14 mouse cellular contexts compared by ENCODE assay signal in genomic region chr9:44255136-44255521, GRCm38 (mm10). TPM values are rescaled to one million over a fixed set of nuclear protein-coding genes. Genes with fewer than 3 reads are reported as not detected.
DNase-seq lines count a peak whose midpoint lies in the region; ATAC-seq and TF ChIP-seq lines count a peak whose summit lies in the region.
"Had no signal": no experiment of that assay in that cellular context is flagged by ENCODE, and none has a peak within 500 bp of the region (broad histone marks: within the 10 kb centered on the region; RNA-seq: fewer than 3 reads in every experiment).

No protein-coding gene starts in this region.

- H3K36me3 ChIP-seq in hindbrain, embryonic 10.5 days: no peaks in the 10 kb centered on the region
- peaks cover 21% of the 10 kb centered on the region for H3K36me3 ChIP-seq in limb, embryonic 15.5 days

- DNase-seq in cerebellum, postnatal 10 days: peak; percentile 35 to 40
- DNase-seq in cerebellum, adult 2 months: no peak
- DNase-seq in brain, embryonic 14.5 days (ENCODE audit: low read depth): peak; percentile 79
- no peak for DNase-seq in hindbrain, embryonic 10.5 days (ENCODE audit: low spot score)
- no peak for DNase-seq in kidney, postnatal 36 days
- no peak for DNase-seq in layer of hippocampus, postnatal 36 days
- no peak for DNase-seq in gastrocnemius, postnatal 36 days
- DNase-seq: cerebellum, postnatal 14 days; kidney, adult 2 months; lung, postnatal 4 days; right cerebral cortex, postnatal 14 days had no signal

- no peak overlapping the region for H3K4me2 ChIP-seq in limb, embryonic 15.5 days

- no peak overlapping the region for H3K4me3 ChIP-seq in cerebellum, adult 2 months (replicated peaks; ENCODE audit: insufficient read depth, low read depth, low read length)
- H3K4me3 ChIP-seq in hindbrain, embryonic 10.5 days: no peak overlapping the region
- no peak overlapping the region for H3K4me3 ChIP-seq in limb, embryonic 15.5 days

- H3K27ac ChIP-seq in cerebellum, adult 2 months (ENCODE audit: insufficient read depth, low read length): no peak overlapping the region
- peak overlapping the region; percentile 68 for H3K27ac ChIP-seq in hindbrain, embryonic 10.5 days
- 0 out of 2 replicates have a peak overlapping the region, but pooled peaks have one; percentile 3 for H3K27ac ChIP-seq in limb, embryonic 15.5 days

- no peaks in the 10 kb centered on the region for H3K4me1 ChIP-seq in cerebellum, adult 2 months (ENCODE audit: control insufficient read depth, insufficient read depth, low read length)
- peaks cover 45% of the 10 kb centered on the region for H3K4me1 ChIP-seq in hindbrain, embryonic 10.5 days (replicated peaks)
- peaks cover 27% of the 10 kb centered on the region for H3K4me1 ChIP-seq in limb, embryonic 15.5 days

- no peak for TF ChIP-seq CTCF in cerebellum, adult 2 months (IDR thresholded peaks at IDR 0.05; ENCODE audit: borderline replicate concordance, insufficient read depth, low read depth, low read length)
- no peak for TF ChIP-seq CTCF in brain, embryonic 14.5 days (IDR thresholded peaks at IDR 0.05; ENCODE audit: borderline replicate concordance, extremely low read depth, insufficient read depth, insufficient read length)

- H3K27me3 ChIP-seq in cerebellum, adult 2 months (ENCODE audit: control insufficient read depth, insufficient read depth, low read length): no peaks in the 10 kb centered on the region
- peaks cover 5% of the 10 kb centered on the region; the same call in 1 of the 2 replicates for H3K27me3 ChIP-seq in hindbrain, embryonic 10.5 days (ENCODE audit: insufficient read depth, poor library complexity, severe bottlenecking)
- H3K27me3 ChIP-seq in limb, embryonic 15.5 days: no peaks in the 10 kb centered on the region

- no peak for ATAC-seq in limb, embryonic 15.5 days (ENCODE audit: insufficient number of reproducible peaks, low FRiP score, low TSS enrichment, low read depth)

- intact Hi-C loops in gastrocnemius, postnatal 36 days (cut with DNase I): no loop called here

- 44% methylated on average over 6 of the region's 6 CpGs for WGBS in cerebellum, adult 2 months
- 55% methylated on average over 6 of the region's 6 CpGs for WGBS in hindbrain, embryonic 10.5 days
- WGBS in limb, embryonic 15.5 days: 50% methylated on average over 6 of the region's 6 CpGs

- no peaks in the 10 kb centered on the region for H3K9me3 ChIP-seq in hindbrain, embryonic 10.5 days
- no peaks in the 10 kb centered on the region for H3K9me3 ChIP-seq in limb, embryonic 15.5 days

- TF ChIP-seq POLR2A in cerebellum, adult 2 months (IDR thresholded peaks at IDR 0.05; ENCODE audit: borderline replicate concordance, insufficient read depth, low read length): no peak
- TF ChIP-seq POLR2A in brain, embryonic 14.5 days (IDR thresholded peaks at IDR 0.05; ENCODE audit: borderline replicate concordance, extremely low read depth, insufficient read depth, insufficient read length, poor library complexity, severe bottlenecking): no peak

- no peak overlapping the region for H3K9ac ChIP-seq in limb, embryonic 15.5 days

RNA-seq across cellular contexts. Expression of gene Pdzd3, which starts 3.9 kb away (rescaled TPM):
- polyA plus RNA-seq in cerebellum, adult 2 months (2012; rRNA removed): 0.08 and 0.19 TPM in 2 replicates
- 0.57 and 0.78 TPM in 2 replicates for polyA plus RNA-seq in brain, embryonic 14.5 days (2012; rRNA removed)
- 0.14 TPM in 1 of 2 replicates, not detected in the other for polyA plus RNA-seq in hindbrain, embryonic 10.5 days (2016; fragmentation: Nextera tagmentation; extraction: Ambion mirVana)
- polyA plus RNA-seq in limb, embryonic 15.5 days (2015; fragmentation: Nextera tagmentation; extraction: Ambion mirVana): 0.26 TPM in 1 of 2 replicates, not detected in the other
- 1 to 10 TPM; 1.4 to 1.8 TPM for total RNA-seq in layer of hippocampus, postnatal 36 days (2021)
- 1 to 10 TPM in 1 of 2 experiments, under 1 TPM in 1; 0.44 to 1.4 TPM for total RNA-seq in gastrocnemius, postnatal 36 days (2021)

RNA-seq across cellular contexts. Expression of gene Nlrx1, which starts 13.3 kb away (rescaled TPM):
- 7.9 and 9.9 TPM in 2 replicates for polyA plus RNA-seq in cerebellum, adult 2 months (2012; rRNA removed)
- 4.0 and 4.5 TPM in 2 replicates for polyA plus RNA-seq in brain, embryonic 14.5 days (2012; rRNA removed)
- polyA plus RNA-seq in hindbrain, embryonic 10.5 days (2016; fragmentation: Nextera tagmentation; extraction: Ambion mirVana): 2.4 and 3.3 TPM in 2 replicates
- 12.5 and 12.7 TPM in 2 replicates for polyA plus RNA-seq in limb, embryonic 15.5 days (2015; fragmentation: Nextera tagmentation; extraction: Ambion mirVana)
- 10 to 100 TPM; 13.5 TPM for total RNA-seq in layer of hippocampus, postnatal 36 days (2021)
- 10 to 100 TPM; 22.4 to 22.6 TPM for total RNA-seq in gastrocnemius, postnatal 36 days (2021)

RNA-seq across cellular contexts. Expression of gene Ccdc153, which starts 14.7 kb away (rescaled TPM):
- polyA plus RNA-seq in cerebellum, adult 2 months (2012; rRNA removed): 3.7 and 7.0 TPM in 2 replicates
- 0.15 TPM in 1 of 2 replicates, not detected in the other for polyA plus RNA-seq in brain, embryonic 14.5 days (2012; rRNA removed)
- polyA plus RNA-seq in hindbrain, embryonic 10.5 days (2016; fragmentation: Nextera tagmentation; extraction: Ambion mirVana): not detected in 2 replicates
- polyA plus RNA-seq in limb, embryonic 15.5 days (2015; fragmentation: Nextera tagmentation; extraction: Ambion mirVana): not detected in 2 replicates
- 1 to 10 TPM; 1.3 to 2.4 TPM for total RNA-seq in layer of hippocampus, postnatal 36 days (2021)
- not detected for total RNA-seq in gastrocnemius, postnatal 36 days (2021)
- total RNA-seq: gastrocnemius, adult 8-10 months; neutrophil, adult 5-6 weeks had no signal
- polyA plus RNA-seq: kidney, adult 2 months had no signal

RNA-seq across cellular contexts. Expression of gene Cbl, which starts 21.3 kb away (rescaled TPM):
- 14.5 and 15.3 TPM in 2 replicates for polyA plus RNA-seq in cerebellum, adult 2 months (2012; rRNA removed)
- polyA plus RNA-seq in brain, embryonic 14.5 days (2012; rRNA removed): 24.5 and 30.7 TPM in 2 replicates
- polyA plus RNA-seq in hindbrain, embryonic 10.5 days (2016; fragmentation: Nextera tagmentation; extraction: Ambion mirVana): 21.1 and 22.8 TPM in 2 replicates
- polyA plus RNA-seq in limb, embryonic 15.5 days (2015; fragmentation: Nextera tagmentation; extraction: Ambion mirVana): 14.5 and 15.6 TPM in 2 replicates
- total RNA-seq in layer of hippocampus, postnatal 36 days (2021): 10 to 100 TPM; 65.2 to 70.5 TPM
- 10 to 100 TPM in 1 of 2 experiments, 1 to 10 TPM in 1; 7.8 to 10.4 TPM for total RNA-seq in gastrocnemius, postnatal 36 days (2021)

RNA-seq across cellular contexts. Expression of gene Abcg4, which starts 33.3 kb away (rescaled TPM):
- 105 and 120 TPM in 2 replicates for polyA plus RNA-seq in cerebellum, adult 2 months (2012; rRNA removed)
- 72.9 and 77.1 TPM in 2 replicates for polyA plus RNA-seq in brain, embryonic 14.5 days (2012; rRNA removed)
- 4.3 and 7.2 TPM in 2 replicates for polyA plus RNA-seq in hindbrain, embryonic 10.5 days (2016; fragmentation: Nextera tagmentation; extraction: Ambion mirVana)
- polyA plus RNA-seq in limb, embryonic 15.5 days (2015; fragmentation: Nextera tagmentation; extraction: Ambion mirVana): 6.2 and 6.4 TPM in 2 replicates
- total RNA-seq in layer of hippocampus, postnatal 36 days (2021): 10 to 100 TPM; 63.6 to 73.1 TPM
- total RNA-seq in gastrocnemius, postnatal 36 days (2021): under 1 TPM; 0.48 to 0.74 TPM

Comparison
In these comparisons a context has a peak if more than half of its experiments do, and no peak if none do; other contexts are left out.
1. DNase-seq: peak in cerebellum, postnatal 10 days (2 of 2) and brain, embryonic 14.5 days (single experiment); none in cerebellum, adult 2 months (0 of 2), hindbrain, embryonic 10.5 days (single experiment), kidney, postnatal 36 days (0 of 2), layer of hippocampus, postnatal 36 days (0 of 2) and gastrocnemius, postnatal 36 days (0 of 2).